Mouse (Mus musculus): ENCODE data around the gene Blm.

GRCm38 (mm10) chr7:80580368-80580767 is 45.4 kb upstream of the Blm start:
- TF ChIP-seq POLR2A (IDR thresholded peaks at IDR 0.05; ENCODE audit: insufficient read depth, low read depth, low read length): no peak
- TF ChIP-seq CTCF (IDR thresholded peaks at IDR 0.05; ENCODE audit: insufficient read depth, low read depth, low read length): peak; percentile 74; the same call in 1 of the 2 replicates

Measured in olfactory bulb, adult 2 months (tissue).